Mouse (Mus musculus) liver, embryonic 15.5 days (tissue): ENCODE data around the gene Rftn2. TPM values are rescaled to one million over a fixed set of nuclear protein-coding genes. Genes with fewer than 3 reads are reported as not detected.

Source experiments
- ATAC-seq: fragments of 200-750 bp; cut with Nextera tagmentation; 2 replicates; pipeline ENCODE4 v1.8.0; 2017; ENCODE audit warnings: moderate number of reproducible peaks, mild to moderate bottlenecking, moderate library complexity; ENCODE audit not compliant: insufficient read depth
- H3K27ac ChIP-seq: fragments of 300-500 bp; sonication (generic); replicated peaks from 2 replicates; pipeline ENCODE4 v1.5.1; 2015; ENCODE audit warnings: mild to moderate bottlenecking, inconsistent platforms
- H3K27me3 ChIP-seq: fragments of 300-500 bp; sonication (generic); 2 replicates; pipeline ENCODE4 v1.6.1; 2015; ENCODE audit warnings: mild to moderate bottlenecking, inconsistent platforms
- H3K36me3 ChIP-seq: fragments of 300-500 bp; sonication (generic); replicated peaks from 2 replicates; pipeline ENCODE4 v1.6.1; 2015; ENCODE audit warnings: moderate library complexity, mild to moderate bottlenecking, inconsistent platforms
- H3K4me1 ChIP-seq: fragments of 300-500 bp; sonication (generic); replicated peaks from 2 replicates; pipeline ENCODE4 v1.6.1; 2015; ENCODE audit warnings: inconsistent platforms
- H3K4me2 ChIP-seq: fragments of 300-500 bp; sonication (generic); 2 replicates; pipeline ENCODE4 v1.6.1; 2015; ENCODE audit warnings: moderate library complexity, mild to moderate bottlenecking, inconsistent platforms
- H3K4me3 ChIP-seq: fragments of 300-500 bp; sonication (generic); replicated peaks from 2 replicates; pipeline ENCODE4 v1.5.1; 2015; ENCODE audit warnings: mild to moderate bottlenecking, inconsistent platforms
- H3K9ac ChIP-seq: fragments of 300-500 bp; sonication (generic); 2 replicates; pipeline ENCODE4 v1.6.1; 2015; ENCODE audit warnings: moderate library complexity, mild to moderate bottlenecking, inconsistent platforms
- H3K9me3 ChIP-seq: fragments of 300-500 bp; sonication (generic); replicated peaks from 2 replicates; pipeline ENCODE4 v1.6.1; 2016; ENCODE audit warnings: inconsistent platforms
- WGBS: fragments of 180-500 bp; shearing (Covaris S2); methylation state at CpG from one replicate; pipeline ENCODE4 v1.1.7; 2015; ENCODE audit warnings: mixed read lengths; ENCODE audit not compliant: insufficient replicate concordance; 5-methylcytosine and 5-hydroxymethylcytosine counted together
- polyA plus RNA-seq: library from polyadenylated mRNA; unstranded; fragments of >200 nt; fragmentation: Nextera tagmentation; extraction: Ambion mirVana; gene quantifications from 2 replicates; pipeline ENCODE4 v1.2.1, GENCODE M21; 2015

Rftn2 gene
- polyA plus RNA-seq, 1 experiment from 2014 or later: 0.58 TPM

GRCm38 (mm10) chr1:55123046-55123445, 103.5 kb downstream of the Rftn2 start:
- 68% methylated on average over 5 of the region's 5 CpGs for WGBS
- H3K4me3 ChIP-seq: no peak overlapping the region
- H3K27ac ChIP-seq: no peak overlapping the region
- no peak for ATAC-seq
- no peak overlapping the region for H3K4me2 ChIP-seq
- H3K36me3 ChIP-seq: no peaks in the 10 kb centered on the region
- H3K9me3 ChIP-seq: no peaks in the 10 kb centered on the region
- no peaks in the 10 kb centered on the region for H3K4me1 ChIP-seq
- no peak overlapping the region for H3K9ac ChIP-seq
- no peaks in the 10 kb centered on the region for H3K27me3 ChIP-seq

Other genes with a start within 250 kb of the Rftn2 start
- 112 and 130 TPM in 2 replicates for gene Sf3b1, start 199.3 kb downstream of the Rftn2 start, polyA plus RNA-seq
- gene Coq10b, start 174.0 kb downstream of the Rftn2 start, polyA plus RNA-seq: 13.0 and 13.3 TPM in 2 replicates
- gene Hspe1, start 138.7 kb downstream of the Rftn2 start, polyA plus RNA-seq: 233 and 311 TPM in 2 replicates
- gene Hspd1, start 138.5 kb downstream of the Rftn2 start, polyA plus RNA-seq: 245 and 256 TPM in 2 replicates
- gene Mob4, start 95.6 kb downstream of the Rftn2 start, polyA plus RNA-seq: 37.6 and 38.2 TPM in 2 replicates
- gene Mars2, start 10.4 kb upstream of the Rftn2 start, polyA plus RNA-seq: 1.5 and 1.8 TPM in 2 replicates
- 0.07 TPM in 1 of 2 replicates, not detected in the other for gene Boll, start 136.7 kb upstream of the Rftn2 start, polyA plus RNA-seq
- 0.10 and 0.14 TPM in 2 replicates for gene Plcl1, start 179.1 kb upstream of the Rftn2 start, polyA plus RNA-seq